Mouse (Mus musculus) CD4-positive, CD25-positive, alpha-beta regulatory T cell, adult 2 months (primary cell): ENCODE measurements around the gene Adra2a.
A peak's percentile ranks its signal among the peaks of the same experiment; 100 is the strongest.

Source experiments
- DNase-seq: peaks from one replicate; pipeline ENCODE4 v3.0.0-alpha.2; 2012; ENCODE audit warnings: low read depth, low spot score

The Adra2a gene

DNA sequence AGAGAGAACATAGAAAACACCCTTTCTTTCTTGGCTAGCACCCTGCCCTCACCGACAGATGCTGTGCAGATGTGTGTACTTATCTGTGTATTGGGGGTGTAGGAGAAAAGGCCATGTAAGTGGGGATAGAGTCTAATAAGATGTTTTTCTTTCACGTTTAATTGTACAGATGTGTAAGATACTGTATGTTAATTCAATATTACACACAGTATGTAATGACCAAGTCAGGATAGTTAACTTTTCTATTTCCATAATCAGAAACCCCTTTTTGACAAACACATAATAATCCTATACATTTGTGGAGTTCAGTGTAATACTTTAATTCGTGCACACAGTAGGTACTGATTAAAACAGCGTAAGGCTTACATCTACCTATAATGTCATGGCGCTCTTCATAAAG lies at the start of gene Adra2a:
Adra2a (plus strand) TSS at position 301 of the 400 bp plus-strand sequence.
- DNase-seq: no peak

DNA sequence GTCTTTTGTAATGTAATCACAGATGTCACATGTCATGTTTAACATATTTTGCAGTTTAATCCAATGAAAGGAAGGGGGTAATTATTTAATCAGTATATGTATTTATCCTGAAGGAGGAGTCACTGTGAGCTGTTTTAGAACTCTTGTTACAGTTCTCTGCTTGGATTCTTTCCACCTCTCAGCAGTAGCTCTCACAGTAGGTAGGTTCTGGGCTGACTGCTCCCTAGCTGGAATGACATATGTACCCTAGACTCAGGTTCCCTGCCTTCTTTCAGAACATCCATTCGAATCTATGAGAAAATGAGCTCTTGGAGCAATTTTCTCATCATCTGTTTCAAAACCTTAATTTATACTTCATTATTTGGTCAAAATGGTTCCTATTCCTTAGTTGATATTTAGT lies 49.7 kb upstream of the Adra2a start:
- DNase-seq: no peak

DNA sequence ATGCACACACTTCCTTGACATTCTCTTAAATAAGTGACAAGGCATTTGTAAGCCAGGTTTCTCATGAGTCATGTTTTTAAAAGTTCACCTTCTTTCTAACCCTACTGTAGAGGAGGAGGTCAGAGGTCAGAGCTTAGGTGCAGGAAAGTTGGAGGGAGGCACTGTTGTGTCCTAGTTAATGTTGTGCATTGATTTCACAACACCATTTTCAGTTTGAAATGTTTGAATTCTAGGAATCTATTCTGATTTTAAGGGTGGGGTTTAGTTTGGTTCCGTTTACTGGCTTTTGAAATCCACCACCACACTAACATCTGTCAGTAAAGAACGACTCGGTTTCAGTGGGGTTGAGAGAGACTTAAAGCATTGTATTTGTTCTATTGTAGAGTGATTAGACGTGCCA lies 33.0 kb upstream of the Adra2a start:
- DNase-seq: no peak

DNA sequence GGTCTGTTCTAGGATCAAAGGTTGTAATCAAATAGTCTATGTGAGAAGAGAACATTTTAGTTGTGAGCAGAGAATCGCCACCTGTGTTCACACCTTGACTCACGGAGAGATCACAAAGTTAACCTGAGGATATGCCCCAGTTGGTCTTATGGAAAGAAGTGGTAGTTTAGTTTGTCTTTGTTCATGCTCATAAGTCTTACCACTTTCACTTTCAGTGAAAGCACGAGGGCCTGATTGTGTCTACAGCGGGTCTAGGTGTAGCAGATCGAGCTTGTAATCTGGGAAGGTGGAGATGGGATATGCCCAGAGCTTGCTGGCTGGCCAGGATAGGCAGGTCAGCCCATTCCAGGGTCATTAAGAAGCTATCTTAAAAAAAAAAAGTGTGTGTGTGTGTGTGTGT lies 29.0 kb upstream of the Adra2a start:
- DNase-seq: peak; percentile 33

- DNase-seq: no peak
These were observed 28.4 kb upstream of the Adra2a start for GRCm38 (mm10) chr19:54015503-54015902.

- no peak for DNase-seq
These were observed 8.9 kb upstream of the Adra2a start for GRCm38 (mm10) chr19:54035100-54035499.

DNA sequence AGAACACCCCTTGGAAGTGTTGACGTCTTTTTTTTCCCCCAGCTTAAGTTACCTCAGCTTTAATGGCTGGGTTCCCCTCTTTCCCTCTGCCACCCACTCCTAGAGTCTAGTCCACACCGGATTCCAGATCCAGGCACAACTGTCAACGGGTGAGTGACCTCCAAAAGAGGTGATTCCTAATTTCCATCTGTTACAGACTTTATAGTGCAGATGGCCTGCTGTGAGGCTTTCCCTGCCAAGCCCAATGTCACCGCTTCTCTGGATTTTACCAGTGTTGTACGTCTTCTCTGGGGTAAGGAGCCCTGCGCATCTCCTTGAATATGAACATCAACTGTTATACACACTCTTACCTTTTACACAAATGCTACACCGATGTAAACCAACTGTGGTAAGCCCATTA lies 4.5 kb upstream of the Adra2a start:
- DNase-seq: no peak

DNA sequence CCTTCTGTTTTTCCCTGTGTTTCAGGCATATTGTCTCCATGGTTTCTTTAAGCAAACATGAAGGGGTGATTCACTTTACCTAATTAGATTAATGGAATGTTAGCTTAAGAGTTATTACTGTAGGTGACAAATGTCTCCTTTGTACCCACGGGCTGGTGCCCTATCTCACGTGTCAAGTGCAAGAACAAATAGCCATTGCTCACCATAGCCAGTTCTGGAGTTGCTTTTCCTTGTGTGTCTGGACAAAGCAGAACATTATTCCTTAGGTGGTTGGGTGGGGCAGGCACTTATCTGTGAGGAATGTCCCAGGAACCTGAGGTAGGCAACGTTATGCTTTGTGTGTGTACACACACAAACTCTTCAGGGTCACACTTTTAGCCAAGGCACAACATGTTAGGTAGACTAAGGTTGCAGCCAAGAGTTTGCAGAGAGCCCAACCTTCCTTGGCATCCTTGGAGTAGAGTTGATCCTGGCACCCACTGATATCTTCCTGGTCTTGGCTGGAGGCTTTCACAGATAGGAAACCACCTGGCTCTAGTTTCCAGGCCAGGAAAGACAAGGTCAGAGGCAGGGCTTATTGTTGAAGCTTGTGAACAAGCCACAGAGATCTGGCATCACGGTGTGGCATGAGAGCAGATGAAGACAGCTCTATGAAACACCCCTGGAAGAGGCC lies 3.5 kb upstream of the Adra2a start:
- DNase-seq: no peak

DNA sequence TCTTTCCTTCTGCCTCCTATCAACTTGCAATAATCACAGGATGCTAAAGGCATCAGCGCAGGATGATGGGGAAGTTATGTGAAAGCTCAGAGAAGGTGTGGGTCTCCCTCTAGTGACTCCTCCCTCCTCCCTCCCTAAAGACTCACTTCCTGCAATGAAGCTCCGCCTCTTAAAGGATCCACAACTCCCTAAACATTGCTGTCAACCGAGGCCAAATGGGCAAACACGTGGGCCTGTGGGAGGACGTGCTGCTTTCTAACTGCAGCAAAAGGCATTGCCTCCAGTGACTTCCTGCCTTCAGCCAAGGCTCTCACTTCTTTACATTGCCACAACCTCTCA lies 3.0 kb upstream of the Adra2a start:
- peak; percentile 38 for DNase-seq

DNA sequence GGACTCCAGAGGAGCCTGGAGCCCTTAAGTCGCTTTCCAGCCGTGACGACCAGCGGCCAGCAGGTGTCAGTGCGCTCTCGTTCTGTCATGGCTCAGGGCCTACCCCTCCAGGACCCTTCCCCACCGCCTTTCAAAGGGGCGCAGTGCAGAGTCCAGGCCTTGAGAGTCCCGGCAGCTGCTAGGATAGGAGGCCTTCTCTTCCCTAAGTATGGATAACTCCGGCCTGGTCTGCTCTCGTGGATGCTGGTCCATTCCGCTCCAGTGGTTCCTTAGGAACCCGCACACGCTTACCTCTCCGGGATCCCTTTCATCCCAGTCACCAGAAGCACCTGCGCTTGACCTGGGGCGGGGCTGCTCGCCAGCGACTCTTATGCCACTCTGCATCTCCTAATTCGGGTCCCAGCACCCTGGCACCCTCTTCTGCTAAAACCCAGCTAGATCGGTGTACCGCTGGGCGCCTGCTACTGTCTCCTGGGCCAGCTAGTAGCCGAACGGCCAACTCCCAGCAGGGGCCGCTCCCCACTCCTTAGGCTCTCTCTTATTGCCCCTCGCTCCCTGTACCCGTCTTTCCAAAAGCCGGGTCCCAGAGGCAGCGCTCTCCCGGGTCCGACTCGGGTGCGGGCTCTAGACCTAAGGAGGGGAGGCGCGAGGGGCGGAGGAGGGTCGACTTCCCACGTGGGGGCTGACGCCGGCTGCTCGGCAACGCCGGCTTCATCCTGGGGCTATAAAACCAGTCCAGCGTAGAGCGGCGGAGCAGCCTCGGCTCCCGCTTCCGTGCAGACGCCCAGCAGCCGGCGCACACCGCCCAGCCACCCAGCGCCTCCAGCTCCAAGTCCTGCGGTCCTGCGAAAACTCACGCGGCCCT lies 788 bp downstream of the Adra2a start:
- DNase-seq: peak; percentile 64

DNA sequence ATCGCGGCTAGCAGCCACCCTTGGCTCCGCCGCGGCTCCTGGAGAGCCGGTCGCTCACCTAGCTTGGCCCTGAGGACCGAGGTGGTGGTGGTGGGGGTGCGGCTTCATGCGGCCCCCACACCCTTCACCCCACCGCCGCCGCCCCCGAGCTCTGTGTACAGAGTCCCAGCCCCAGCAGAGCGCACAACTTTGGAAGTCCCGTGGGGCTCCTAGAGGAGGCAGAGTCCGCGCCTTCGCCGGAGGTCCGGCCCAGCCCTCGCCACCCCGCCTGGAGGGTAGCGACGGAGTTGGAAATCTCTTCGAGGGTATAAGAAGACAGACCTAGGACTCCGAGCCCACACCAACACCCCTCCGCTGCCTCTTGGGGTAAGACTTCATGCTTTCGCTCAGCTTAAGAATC lies 1.5 kb downstream of the Adra2a start:
- DNase-seq: peak; percentile 9

- DNase-seq: peak; percentile 38
These were observed 2.2 kb downstream of the Adra2a start for GRCm38 (mm10) chr19:54045931-54046683.

GRCm38 (mm10) chr19:54046684-54047070 lies 2.7 kb downstream of the Adra2a start:
- peak; percentile 11 for DNase-seq

- DNase-seq: peak; percentile 65
These were observed 3.6 kb downstream of the Adra2a start for GRCm38 (mm10) chr19:54047386-54048050.

DNA sequence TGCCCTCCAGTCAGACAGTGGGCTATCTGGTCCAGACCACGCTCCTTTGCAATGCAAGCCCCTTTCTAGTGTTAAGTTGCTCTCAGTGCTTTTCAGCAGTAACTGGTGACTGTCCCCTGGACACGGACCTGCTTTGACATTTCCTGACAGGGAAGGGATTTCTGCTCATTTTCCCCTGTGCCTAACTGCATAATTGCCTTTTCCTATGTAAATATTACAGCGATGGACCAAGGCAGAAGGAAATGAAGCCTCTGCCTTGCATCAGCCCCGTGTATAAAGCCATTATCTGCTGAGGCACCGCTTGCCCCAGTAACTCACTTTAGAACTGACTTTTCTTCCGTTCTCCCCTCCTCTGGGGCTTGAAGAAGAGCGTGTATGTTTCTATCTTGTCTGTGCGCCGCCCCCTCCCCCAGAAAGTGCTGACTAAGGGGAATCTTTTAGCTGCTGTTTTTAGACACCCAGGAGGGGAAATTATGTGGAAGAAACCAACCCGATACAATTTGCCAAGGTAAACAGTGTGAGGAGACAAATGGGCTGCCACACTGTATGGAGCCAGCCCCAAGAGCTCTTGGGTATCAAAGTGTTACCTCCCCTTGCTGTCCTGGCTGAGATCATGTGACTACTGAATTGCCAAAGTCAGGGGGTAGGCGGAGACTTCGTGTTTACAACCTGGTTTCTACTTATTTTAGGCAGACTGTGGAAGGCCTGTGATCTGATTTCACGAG lies 4.4 kb downstream of the Adra2a start:
- DNase-seq: peak; percentile 19

DNA sequence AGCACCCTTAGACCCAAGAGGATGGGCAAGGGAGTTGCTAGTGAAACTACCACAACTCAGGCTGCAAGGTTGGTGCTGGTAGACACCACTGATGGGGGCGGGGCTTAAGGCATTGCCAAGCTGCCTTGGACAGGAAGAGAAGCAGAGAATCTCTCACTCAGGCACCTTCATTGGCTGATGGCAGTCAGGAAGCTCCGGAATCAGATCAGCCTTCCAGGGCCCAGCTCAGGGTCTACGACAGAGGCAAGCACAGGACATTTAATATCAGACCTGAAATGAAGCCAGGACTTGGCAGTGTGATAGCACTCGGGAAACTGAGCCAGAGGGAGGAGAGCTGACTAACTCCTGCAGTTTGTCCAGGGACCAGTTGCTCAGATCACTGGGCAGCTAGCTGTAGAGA lies 7.7 kb downstream of the Adra2a start:
- no peak for DNase-seq

- no peak for DNase-seq
These were observed 11.9 kb downstream of the Adra2a start for GRCm38 (mm10) chr19:54055845-54056244.

DNA sequence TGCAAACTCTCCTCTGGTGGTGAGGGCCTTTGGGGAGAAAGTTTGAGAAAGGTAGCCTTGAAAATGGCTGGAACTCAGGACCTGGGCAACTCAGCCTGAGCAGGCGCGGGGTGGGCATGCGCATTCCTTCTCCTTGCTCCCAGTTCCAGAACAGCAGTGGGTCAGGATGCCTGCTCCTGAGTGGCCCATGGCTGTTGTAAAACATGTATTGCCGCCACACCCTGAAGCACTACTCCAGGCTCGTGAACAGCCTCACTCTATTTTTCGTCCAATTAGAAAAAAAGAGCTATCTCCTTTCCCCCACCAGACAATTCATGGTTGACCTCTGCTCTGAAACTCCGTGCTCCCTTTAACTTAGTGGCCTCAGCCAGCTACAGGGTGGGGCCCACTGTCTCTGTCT lies 24.5 kb downstream of the Adra2a start:
- DNase-seq: no peak

DNA sequence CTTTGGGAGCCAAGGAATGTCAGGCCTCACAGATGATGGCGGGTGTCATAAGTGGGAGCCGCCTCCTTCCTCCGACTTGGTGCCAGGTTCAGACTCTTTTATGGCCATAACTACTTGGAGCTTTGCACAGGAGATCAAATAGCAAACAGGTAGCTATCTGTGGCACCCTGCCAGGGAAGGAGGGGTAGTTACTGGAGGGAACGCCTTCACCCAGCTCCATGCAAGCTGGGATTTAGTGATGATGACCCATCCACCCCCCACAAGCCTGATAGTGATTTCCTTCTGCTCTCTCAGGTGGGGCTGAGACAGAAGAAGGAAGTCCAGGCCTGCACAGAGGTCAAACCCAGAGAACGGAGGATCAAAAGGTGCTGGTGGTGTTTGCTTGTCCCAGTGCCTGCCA lies 26.6 kb downstream of the Adra2a start:
- DNase-seq: no peak

GRCm38 (mm10) chr19:54072233-54072800 lies 28.4 kb downstream of the Adra2a start:
- DNase-seq: no peak
